Mouse (Mus musculus) heart, adult 2 months (tissue): Measurements from ENCODE around the gene Kcnab3.
A peak's percentile ranks its signal among the peaks of the same experiment; 100 is the strongest.

Source experiments
- CTCF ChIP-seq: fragments of 200-600 bp; IDR thresholded peaks from 2 replicates; pipeline ENCODE4 v1.8.1; 2022; ENCODE audit warnings: antibody characterized with exemption, mild to moderate bottlenecking, moderate library complexity
- POLR2A ChIP-seq: fragments of 200-500 bp; IDR thresholded peaks from 2 replicates; pipeline ENCODE4 v1.6.1; 2011; ENCODE audit warnings: mild to moderate bottlenecking, low read depth, low read length, control low read depth; ENCODE audit not compliant: insufficient read depth

DNA sequence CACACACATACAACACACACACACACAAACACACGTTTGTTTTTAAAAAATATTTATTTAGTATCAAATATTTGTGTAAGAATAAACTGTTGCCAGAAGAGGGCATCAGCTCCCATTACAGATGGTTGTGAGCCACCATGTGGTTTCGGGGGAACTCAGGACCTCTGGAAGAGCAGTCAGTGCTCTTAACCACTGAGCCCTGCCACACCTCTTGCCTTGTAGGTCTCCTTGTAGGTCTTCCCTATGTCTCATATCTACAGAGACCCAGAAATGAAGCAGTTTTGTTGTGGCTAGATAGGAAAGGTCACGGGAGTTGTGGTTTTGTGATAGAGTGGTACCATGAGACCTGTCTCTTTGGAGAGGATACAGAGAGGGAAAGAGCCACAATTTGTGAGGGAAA is 7.9 kb downstream of the Kcnab3 start:
- peak; percentile 51 for TF ChIP-seq CTCF
- TF ChIP-seq POLR2A = no peak
